Mouse (Mus musculus) MEL-GATA-1-ER (cell line): ENCODE results near the gene Higd1c.
"Not testable (repeated sequence)": the region's sequence is repeated elsewhere in the genome, so short reads cannot be mapped to it uniquely, and the experiment has no call there.

ENCODE experiments used
- DNase-seq: peaks from one replicate; pipeline ENCODE4 v3.0.0-alpha.2; 2012; ENCODE audit warnings: low read depth; ENCODE audit errors: extremely low read depth

Gene Higd1c

DNA sequence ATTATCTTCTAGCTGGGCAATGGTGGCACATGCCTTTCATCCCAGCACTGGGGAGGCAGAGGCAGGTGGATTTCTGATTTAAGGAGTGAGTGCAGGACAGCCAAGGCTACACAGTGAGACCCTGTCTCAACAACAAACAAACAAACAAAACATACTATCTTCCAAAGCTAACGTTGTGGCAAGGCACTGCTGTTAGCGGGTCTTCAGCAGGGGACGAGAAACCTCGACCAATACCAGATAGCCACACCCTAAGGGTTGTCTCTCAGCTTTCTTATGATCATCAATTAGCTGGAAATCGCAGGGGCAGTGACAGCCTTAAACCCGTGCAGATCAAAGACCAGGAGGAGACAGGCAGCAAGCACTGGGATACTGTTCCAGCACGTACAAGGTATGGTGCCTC, at the start of gene Higd1c:
Gene Higd1c (plus strand): TSS at position 301 of the 400 bp plus-strand sequence.
- no peak for DNase-seq

DNA sequence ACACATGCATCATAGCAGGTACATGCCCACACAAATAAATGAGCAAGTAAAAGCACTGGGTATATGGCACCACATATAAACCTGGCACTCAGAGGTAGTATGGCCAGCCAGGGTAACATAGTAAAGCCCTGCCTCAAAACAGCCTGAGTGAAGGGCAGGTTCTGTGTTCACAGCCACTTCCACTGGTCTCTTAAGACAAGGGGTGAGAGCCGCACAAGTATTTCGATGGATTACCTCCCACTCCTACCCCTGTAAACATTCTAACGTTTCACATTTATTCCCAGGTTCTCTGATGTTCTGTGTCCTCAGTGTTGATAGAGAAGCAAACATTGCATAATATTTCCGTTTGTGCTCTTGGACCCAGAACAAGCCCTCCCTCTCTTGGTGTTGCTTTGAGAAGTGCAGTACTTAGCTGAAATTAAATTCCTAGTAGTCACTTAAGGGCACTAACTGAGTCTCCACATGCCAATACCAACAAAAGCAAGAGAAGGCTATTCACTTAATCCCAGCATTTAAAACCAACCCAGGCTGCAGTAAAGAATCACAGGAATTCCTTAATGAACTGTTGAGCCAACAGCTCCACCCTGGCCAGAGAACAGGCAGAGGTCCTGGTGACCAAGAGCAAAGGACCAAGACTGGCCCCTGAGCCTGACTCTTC, 46.2 kb upstream of the Higd1c start:
- DNase-seq, result not testable (repeated sequence)

DNA sequence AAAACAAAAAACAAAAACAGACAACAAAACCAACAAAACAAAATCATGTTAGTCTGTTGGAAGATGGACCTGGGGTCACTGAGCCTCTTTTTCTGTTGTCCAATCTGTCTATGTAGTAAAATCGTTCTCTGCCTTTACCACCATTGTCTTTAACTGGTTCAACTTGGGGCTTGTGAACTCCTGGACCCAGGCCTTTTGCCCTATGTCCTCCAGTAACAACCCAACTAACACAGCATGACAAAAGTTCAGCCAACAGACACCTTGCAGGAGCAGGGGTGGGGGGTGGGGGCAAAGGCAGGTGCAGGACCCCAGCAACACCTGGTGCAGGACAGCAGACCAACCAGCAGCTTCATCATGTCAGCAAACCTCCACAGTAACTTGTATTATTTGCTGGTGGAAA, 44.5 kb upstream of the Higd1c start:
- no peak for DNase-seq

DNA sequence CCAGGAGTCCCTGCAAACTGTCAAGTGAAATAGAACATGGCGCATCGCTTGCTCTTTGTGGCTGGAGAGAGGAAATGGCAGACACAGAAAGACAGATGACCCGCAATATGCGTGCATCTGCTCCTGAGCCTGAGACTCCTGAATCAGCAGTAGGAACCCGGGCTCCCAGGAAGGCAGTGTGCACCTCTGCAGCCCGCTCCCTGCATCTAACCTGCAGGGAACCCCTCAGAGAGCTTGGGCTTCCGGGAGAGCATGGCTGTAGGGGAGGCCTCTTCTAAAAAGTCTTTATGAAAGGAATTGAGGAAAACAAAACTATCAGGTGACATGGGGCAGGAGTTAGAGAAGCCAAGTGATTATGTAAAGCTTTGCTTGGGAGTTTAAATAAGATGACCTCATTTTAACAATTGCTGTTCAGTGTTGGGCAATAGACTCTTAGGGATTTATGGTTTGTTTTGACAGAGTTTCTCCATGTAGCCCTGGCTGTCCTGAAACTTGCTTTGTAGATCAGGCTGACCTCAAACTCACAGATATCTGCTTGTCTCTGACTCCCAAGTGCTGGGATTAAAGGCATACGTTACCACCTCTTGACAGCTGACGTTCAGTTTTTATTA, 43.9 kb upstream of the Higd1c start:
- no peak for DNase-seq

DNA sequence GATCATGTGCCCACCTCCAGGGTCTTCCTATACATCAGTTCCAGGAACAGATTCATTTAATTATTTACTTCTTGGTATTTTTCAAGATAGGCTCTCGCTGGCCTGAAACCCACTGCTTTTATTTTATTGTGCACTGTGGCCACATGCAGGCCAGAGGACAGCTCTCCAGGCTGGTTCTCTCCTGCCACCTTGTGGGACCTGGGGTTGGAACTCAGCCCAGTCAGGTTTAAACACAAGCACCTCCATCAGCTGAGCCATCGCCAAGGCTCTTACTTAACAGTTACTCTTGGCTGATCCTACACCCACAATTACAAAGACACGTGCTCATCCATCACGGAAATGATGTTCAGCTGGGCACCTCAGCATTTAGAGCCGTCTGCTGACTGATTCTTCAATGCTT, 43.2 kb upstream of the Higd1c start:
- no peak for DNase-seq

DNA sequence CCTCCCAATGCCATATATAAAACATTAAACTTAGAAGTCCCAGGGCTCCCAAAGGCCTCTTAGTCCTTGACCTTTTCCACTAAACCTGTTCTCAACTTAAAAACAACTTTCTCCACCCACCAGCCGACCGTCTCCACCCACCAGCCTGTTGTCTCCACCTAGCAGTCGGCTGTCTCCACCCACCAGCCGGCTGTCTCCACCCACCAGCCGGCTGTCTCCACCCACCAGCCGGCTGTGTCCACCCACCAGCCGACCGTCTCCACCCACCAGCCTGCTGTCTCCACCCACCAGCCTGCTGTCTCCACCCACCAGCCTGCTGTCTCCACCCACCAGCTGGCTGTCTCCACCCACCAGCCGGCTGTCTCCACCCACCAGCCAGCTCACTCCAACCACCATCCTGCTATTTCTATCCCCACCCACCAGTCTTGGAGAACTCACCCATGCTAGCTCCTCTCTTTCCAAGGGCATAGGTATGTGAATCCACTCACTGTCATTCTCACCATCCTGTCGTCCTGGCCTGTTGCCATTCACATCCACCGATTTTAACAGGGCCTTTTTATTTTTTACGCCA, 40.2 kb upstream of the Higd1c start:
- no peak for DNase-seq

DNA sequence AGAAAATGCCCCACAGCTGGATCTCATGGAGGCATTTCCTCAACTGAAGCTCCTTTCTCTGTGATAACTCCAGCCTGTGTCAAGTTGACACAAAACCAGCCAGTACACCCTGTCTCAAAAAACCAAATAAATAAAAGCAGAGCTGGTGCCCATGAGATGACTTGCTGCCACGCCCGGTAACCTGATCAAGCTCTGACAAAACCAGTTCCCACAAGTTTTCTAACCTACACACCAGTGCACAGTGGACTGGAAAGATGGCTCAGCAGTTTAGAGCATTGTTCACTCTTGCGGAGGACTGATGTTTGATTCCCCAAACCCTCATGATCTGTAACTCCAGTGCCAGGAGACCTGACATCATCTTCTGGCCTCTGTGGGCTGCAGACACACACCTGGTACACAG, 39.1 kb upstream of the Higd1c start:
- no peak for DNase-seq

DNA sequence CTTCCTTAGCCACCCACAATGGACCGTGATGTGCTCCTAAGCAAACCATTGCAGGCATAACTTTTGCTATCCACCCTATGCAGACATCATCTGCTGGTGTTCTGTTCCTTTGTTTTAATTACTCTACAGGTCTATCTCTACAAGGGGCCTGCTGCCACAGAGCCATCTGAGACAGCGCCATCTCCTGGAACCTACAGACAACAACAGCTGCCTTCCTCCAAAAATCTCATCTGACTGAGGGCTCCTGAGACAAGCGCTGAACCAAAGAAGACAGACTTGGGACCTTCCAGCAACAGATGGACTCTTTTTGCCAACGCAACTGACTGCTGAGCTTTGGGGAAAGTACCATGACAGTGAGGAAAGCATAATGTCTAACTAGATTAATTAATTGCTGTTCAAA, 36.3 kb upstream of the Higd1c start:
- not testable (repeated sequence) for DNase-seq

DNA sequence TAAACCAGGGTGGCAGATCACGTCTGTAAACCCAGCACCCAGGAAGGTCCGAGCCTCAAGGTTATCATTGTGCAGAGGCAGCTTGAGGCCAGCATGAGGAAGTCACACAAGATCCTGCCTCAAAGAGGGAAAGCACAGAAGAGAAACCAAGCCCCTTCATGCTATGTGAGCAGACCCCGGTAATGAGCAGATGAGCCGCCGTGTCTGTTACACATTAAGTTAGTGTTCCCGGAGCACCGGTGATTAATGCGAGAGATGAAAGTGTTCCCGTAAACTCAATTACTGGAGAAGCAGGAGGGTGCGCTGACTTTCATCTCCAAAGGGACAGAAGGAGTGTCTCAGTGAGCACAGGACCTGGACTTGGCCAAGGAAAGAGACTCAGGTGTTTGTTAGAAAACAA, 35.0 kb upstream of the Higd1c start:
- not testable (repeated sequence) for DNase-seq

DNA sequence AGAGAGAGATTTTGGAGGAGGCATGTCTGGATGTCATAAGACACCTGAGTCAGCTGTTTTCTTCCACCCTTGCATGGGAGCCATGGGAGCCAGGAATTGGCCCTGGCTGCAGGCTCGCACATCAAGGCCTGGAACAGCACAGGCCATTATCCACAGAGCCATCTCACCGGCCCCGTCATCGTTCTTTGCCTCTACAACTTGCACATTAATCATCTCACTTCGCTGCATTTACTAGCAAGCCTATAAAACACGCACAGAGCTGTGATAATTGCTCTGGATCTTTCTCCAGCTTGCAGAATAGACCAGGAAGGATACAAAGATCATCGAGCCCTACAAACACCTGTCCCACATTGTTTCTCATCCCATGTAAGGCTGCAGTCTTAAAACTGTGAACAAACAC, 33.6 kb upstream of the Higd1c start:
- no peak for DNase-seq

DNA sequence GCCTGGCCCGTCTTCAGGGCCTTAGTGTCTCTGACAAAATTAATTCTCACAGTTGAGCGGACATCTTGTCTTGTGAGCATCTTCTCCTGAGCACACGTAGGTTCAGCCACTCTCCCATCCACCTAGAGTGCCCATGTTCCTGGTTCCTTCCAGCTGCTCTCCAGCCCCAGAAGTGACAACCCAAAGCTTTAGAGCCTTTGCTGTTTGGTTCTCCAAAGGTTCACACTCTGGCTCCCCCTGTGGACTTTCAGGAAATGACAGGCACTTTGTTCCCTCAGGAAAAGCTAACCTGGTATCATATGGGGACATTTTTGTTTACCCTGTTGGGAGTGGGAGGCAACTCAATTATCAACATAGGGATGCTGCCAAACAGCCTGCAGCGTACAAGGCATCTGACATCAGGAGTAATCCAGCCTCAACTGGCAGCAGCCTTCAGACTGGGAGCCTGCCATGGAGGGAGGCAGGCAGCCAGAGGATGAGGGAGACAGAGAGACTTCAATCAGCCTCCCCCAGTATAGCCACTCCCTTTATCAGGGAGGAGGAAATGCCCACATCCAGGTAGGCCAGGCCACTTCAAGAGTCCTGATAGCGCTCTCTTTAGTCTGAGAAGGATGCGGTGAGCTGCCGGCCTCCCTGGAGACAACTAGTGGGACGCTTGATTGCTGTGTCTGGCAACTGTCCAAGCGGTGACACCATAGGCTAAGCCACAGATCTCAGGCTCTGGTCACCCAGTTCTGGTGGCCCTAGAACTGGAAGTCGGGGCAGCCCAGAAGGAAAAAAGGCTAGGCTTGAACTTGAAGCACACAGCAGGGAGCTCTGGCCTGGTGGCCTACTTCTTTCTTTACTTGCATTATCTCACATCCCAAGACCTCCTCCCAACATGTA, 32.0 kb upstream of the Higd1c start:
- DNase-seq, result not testable (repeated sequence)

DNA sequence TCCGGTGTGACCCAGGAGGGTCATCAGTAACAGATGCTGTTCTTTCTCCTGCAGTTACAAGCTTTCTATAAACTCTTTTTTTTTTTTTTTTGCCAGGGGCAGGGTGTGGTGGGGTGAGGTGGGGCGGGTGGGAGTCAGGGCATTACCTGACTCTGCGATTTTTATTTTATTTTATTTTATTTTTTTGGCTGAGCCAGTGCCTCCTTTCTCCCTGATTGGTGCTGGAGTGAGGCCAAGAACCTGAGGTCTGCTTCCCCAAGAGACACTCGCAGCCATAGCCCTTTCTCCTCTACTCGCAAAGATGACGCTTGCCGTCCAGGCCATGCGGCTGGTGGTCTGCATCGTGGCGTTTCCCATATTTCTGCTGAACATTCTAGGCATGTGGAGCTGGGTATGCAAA, 29.7 kb upstream of the Higd1c start, which contains the start of gene Mettl7a3:
Gene Mettl7a3 (plus strand): TSS at position 301 of the 400 bp plus-strand sequence.
- DNase-seq, result no peak

DNA sequence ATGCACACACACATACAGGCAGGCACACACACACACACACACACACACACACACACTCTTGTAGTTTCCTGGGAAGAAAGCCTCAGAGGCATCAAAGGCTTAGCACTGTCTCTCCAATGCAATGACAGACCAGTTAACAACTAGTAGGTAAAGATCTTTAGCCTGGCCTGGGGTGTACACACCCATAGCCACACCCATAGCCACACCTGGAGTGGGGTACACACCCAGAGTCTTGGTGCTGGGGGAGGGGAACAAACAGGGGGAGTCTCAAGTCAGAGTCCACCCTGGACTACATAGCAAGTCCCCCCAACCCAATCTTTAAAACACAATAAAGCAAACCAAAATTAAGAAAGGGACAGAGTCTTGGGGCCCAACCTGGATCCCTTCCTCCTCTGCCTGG, 27.0 kb upstream of the Higd1c start:
- DNase-seq, result not testable (repeated sequence)

DNA sequence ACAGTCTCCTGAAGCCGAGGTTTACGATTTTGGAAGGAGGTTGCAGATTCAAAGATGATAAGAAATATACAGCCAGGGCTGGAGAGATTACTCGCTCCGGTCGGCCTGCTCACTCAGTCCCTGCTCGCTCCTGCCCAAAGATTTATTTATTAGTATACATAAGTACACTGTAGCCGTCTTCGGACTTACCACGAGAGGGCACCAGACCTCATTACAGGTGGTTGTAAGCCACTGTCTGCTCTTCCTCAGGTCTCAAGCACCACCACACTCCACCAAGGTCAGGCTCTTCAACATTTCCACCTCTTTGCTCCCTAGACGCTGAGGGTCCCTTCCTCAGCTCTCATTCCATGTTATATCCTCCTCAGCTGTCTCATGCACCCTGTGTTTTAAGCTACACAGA, 26.5 kb upstream of the Higd1c start:
- DNase-seq, result peak; percentile 57

DNA sequence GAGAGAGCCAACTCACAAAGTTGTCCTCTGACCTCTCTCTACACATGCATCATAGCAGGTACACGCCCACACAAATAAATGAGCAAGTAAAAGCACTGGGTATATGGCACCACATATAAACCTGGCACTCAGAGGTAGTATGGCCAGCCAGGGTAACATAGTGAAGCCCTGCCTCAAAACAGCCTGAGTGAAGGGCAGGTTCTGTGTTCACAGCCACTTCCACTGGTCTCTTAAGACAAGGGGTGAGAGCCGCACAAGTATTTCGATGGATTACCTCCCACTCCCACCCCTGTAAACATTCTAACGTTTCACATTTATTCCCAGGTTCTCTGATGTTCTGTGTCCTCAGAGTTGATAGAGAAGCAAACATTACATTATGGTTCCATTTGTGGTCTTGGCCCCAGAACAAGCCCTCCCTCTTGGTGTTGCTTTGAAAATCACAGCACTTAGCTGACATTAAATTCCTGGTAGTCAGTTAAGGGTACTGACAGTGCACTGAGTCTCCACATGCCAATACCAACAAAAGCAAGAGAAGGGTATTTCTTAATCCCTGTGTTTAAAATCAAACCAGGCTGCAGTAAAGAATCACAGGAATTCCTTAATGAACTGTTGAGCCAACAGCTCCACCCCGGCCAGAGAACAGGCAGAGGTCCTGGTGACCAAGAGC, 22.9 kb upstream of the Higd1c start:
- not testable (repeated sequence) for DNase-seq

DNA sequence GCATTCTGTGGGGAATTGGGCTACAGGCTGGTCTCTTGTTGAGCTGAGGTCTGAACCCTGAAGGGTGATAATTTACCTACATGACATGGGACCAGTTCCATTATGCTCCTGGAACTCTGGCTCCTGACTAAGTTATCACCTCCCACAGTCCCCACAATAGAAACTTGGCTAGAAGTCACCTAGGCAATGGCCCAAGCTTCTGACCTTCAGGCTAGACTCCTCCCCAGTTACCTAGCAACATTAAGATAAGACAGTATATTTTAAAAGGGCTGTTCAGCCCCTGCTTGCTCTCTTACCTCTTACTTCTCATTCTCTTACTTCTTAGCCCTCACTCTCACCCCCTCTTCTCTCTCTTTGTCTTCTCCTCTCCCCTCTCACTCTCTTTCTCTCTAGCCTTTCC, 18.9 kb upstream of the Higd1c start:
- DNase-seq, result no peak

DNA sequence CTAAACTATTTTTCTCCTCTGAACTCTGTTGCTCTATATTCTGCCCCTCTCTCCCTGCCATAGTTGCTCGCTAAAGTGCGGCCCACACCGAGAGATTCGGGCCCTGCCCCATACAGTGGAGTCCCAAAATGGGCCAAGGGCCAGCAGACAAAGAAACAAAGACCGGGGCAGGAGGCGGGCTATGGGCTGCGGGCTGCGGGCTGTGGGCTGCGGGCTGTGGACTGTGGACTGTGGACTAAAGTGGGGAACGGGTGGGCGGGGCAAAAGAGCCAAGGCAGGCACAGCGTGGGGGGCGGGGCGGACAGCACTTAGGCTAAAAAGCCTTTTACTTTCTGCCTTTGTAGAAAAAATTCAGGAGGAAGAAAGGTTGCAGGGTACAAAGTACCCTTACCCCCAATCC, 17.6 kb upstream of the Higd1c start:
- DNase-seq, result no peak

DNA sequence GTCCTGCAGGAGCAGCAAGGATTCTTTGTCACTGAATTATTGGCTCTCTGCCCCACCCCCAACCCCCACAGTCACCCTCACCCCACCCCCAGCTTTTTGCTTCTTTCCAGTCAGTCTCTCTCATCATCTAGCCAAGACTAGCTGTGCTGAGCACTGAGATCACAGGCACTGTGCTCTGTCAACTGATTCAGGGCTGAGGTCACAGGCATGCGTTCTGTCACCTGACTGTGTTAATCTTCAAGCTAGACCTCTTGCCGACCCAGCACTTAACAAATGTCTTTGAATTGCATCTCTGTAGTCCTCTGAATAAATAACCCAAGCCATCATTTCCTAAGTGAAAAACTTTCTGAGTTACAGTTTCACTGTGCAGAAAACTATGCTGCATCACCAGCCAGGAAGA, 14.8 kb upstream of the Higd1c start:
- no peak for DNase-seq

DNA sequence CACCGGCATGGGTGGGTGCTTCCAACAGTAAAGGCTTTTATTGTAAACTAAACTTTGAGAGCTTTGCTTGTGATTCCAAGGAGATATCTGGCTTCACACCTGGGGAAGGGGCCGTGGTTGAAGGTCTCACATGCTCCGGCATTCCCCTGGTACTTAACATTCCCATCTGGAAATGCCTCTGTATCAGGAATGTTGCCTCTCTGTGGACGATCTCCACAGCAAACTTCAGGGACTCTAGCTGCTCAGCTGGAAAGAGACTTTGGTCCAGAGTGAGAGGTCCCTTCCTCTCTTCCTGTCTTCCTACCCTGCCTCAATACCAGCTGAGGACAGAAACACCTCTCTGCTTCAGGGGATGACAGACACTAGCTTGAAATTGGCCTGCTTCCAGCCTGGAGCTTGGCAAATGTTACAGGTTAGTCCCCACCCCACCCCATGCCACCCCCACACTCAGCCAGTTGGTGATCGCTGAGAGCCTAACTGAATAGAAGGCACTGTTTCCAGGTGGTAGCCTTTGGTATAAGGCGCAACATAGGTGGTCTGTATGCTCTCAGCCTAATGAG, 12.8 kb upstream of the Higd1c start:
- no peak for DNase-seq

DNA sequence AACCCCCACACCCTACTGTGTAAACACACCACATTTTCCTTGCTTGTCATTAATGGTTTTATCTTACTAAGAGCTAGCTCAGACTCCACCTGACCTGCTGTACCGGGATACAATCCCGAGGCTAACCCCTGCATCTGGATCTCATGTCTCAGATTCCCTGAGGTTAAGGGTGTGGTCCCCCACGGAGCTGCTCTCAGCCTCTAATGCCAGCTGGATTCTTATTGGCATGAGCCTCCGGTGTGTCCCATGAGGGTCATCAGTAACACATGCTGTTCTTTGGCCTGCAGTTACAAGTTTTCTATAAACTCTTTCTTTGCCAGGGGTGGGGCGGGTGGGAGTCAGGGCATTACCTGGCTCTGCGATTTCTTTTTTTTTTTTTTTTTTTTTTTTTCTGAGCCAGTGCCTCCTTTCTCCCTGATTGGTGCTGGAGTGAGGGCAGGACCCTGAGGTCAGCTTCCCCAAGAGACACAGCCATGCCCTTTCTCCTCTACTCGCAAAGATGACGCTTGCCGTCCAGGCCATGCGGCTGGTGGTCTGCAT, 11.6 kb upstream of the Higd1c start, which contains the start of the genes Methig1 and Mettl7a2:
Gene Methig1 (plus strand): TSS at position 439 of the 540 bp plus-strand sequence.
Gene Mettl7a2 (plus strand): TSS at position 490 of the 540 bp plus-strand sequence.
- DNase-seq, result no peak

DNA sequence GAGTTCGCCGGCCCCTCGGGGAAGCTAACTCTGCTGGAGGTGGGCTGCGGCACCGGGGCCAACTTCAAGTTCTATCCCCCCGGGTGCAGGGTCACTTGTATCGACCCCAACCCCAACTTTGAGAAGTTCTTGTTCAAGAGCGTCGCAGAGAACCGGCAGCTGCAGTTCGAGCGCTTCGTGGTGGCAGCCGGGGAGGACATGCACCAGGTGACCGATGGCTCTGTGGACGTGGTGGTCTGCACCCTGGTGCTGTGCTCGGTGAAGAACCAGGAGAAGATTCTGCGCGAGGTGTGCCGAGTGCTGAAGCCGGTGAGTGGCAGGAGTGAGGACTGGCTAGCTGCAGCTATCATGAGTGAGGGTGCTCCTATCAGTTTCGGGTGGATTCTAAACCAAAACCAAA, 10.9 kb upstream of the Higd1c start:
- not testable (repeated sequence) for DNase-seq
